Mouse (Mus musculus) embryonic facial prominence, embryonic 11.5 days (tissue): ENCODE results near the gene Atp2a1. TPM values are rescaled to one million over a fixed set of nuclear protein-coding genes. Genes with fewer than 3 reads are reported as not detected.

Source experiments
- ATAC-seq: fragments of 200-750 bp; cut with Nextera tagmentation; replicated peaks from 2 replicates; pipeline ENCODE4 v1.8.0; 2017; ENCODE audit warnings: low read depth; ENCODE audit not compliant: insufficient number of reproducible peaks, low FRiP score, low TSS enrichment
- DNase-seq: peaks from one replicate; pipeline ENCODE4 v3.0.0-alpha.2; 2015; ENCODE audit warnings: low spot score
- H3K27ac ChIP-seq: fragments of 300-500 bp; sonication (generic); replicated peaks from 2 replicates; pipeline ENCODE4 v1.5.1; 2014; ENCODE audit warnings: mild to moderate bottlenecking, low read depth, low read length, control low read depth
- H3K27me3 ChIP-seq: fragments of 300-500 bp; sonication (generic); 2 replicates; pipeline ENCODE4 v1.6.1; 2014; ENCODE audit warnings: mild to moderate bottlenecking, low read length, moderate library complexity, mixed read lengths; ENCODE audit not compliant: control insufficient read depth, insufficient read depth
- H3K36me3 ChIP-seq: fragments of 300-500 bp; sonication (generic); replicated peaks from 2 replicates; pipeline ENCODE4 v1.6.1; 2014; ENCODE audit warnings: low read depth, mild to moderate bottlenecking, low read length, moderate library complexity, mixed read lengths; ENCODE audit not compliant: control insufficient read depth, insufficient read depth
- H3K4me1 ChIP-seq: fragments of 300-500 bp; sonication (generic); 2 replicates; pipeline ENCODE4 v1.6.1; 2014; ENCODE audit warnings: low read length, mixed read lengths; ENCODE audit not compliant: control insufficient read depth, insufficient read depth
- H3K4me2 ChIP-seq: fragments of 300-500 bp; sonication (generic); 2 replicates; pipeline ENCODE4 v1.6.1; 2014; ENCODE audit warnings: low read depth, mild to moderate bottlenecking, control low read depth, low read length, moderate library complexity
- H3K4me3 ChIP-seq: fragments of 300-500 bp; sonication (generic); 2 replicates; pipeline ENCODE4 v1.5.1; 2014; ENCODE audit warnings: low read depth, low read length, control low read depth
- H3K9ac ChIP-seq: fragments of 300-500 bp; sonication (generic); replicated peaks from 2 replicates; pipeline ENCODE4 v1.6.1; 2014; ENCODE audit warnings: mild to moderate bottlenecking, control low read depth, low read length
- H3K9me3 ChIP-seq: fragments of 300-500 bp; sonication (generic); replicated peaks from 2 replicates; pipeline ENCODE4 v1.6.1; 2016; ENCODE audit warnings: mild to moderate bottlenecking, low read length, inconsistent platforms, mixed read lengths; ENCODE audit not compliant: control insufficient read depth
- WGBS: fragments of 180-500 bp; shearing (Covaris S2); extraction: QIAGEN DNeasy Blood & Tissue Kit; methylation state at CpG from one replicate; pipeline ENCODE4 v1.1.7; 2014; 5-methylcytosine and 5-hydroxymethylcytosine counted together
- polyA plus RNA-seq: library from polyadenylated mRNA; unstranded; fragments of >200 nt; fragmentation: Nextera tagmentation; extraction: Ambion mirVana; gene quantifications from 2 replicates; pipeline ENCODE4 v1.2.1, GENCODE M21; 2014

The Atp2a1 gene
- polyA plus RNA-seq, 1 experiment from 2014 or later, result 6.6 TPM

- no peak overlapping the region for H3K4me2 ChIP-seq
- no peak overlapping the region for H3K27ac ChIP-seq
- ATAC-seq (no peak), DNase-seq (no peak)
- no peaks in the 10 kb centered on the region for H3K27me3 ChIP-seq
- WGBS, result 75% methylated on average over 2 of the region's 2 CpGs
- H3K4me1 ChIP-seq, result no peaks in the 10 kb centered on the region
- H3K36me3 ChIP-seq, result no peaks in the 10 kb centered on the region
- H3K9me3 ChIP-seq, result no peaks in the 10 kb centered on the region
- H3K9ac ChIP-seq, result no peak overlapping the region
- H3K4me3 ChIP-seq, result no peak overlapping the region
Measured at GRCm38 (mm10) chr7:126455242-126455641, 7.7 kb downstream of the Atp2a1 start.

GRCm38 (mm10) chr7:126453861-126454260, 9.0 kb downstream of the Atp2a1 start:
- H3K4me2 ChIP-seq, result no peak overlapping the region
- no peak for DNase-seq
- WGBS, result 78% methylated on average over 7 of the region's 7 CpGs
- no peak overlapping the region for H3K9ac ChIP-seq
- no peak overlapping the region for H3K4me3 ChIP-seq
- H3K27ac ChIP-seq, result no peak overlapping the region
- no peaks in the 10 kb centered on the region for H3K9me3 ChIP-seq
- H3K27me3 ChIP-seq, result no peaks in the 10 kb centered on the region
- H3K36me3 ChIP-seq, result no peaks in the 10 kb centered on the region
- no peak for ATAC-seq
- no peaks in the 10 kb centered on the region for H3K4me1 ChIP-seq

GRCm38 (mm10) chr7:126452244-126452643, 10.7 kb downstream of the Atp2a1 start:
- Histone ChIP-seq H3K4me1 (no peaks in the 10 kb centered on the region), H3K9me3 (no peaks in the 10 kb centered on the region), H3K4me2 (no peak overlapping the region), H3K27ac (no peak overlapping the region), H3K36me3 (no peaks in the 10 kb centered on the region), H3K4me3 (no peak overlapping the region), H3K9ac (no peak overlapping the region), H3K27me3 (no peaks in the 10 kb centered on the region)
- 88% methylated on average over 3 of the region's 3 CpGs for WGBS
- no peak for ATAC-seq
- no peak for DNase-seq

- WGBS, result 92% methylated on average over 6 of the region's 6 CpGs
- no peaks in the 10 kb centered on the region for H3K4me1 ChIP-seq
- no peak overlapping the region for H3K4me3 ChIP-seq
- no peak overlapping the region for H3K27ac ChIP-seq
- DNase-seq (no peak), ATAC-seq (no peak)
- H3K9me3 ChIP-seq, result no peaks in the 10 kb centered on the region
- no peak overlapping the region for H3K4me2 ChIP-seq
- H3K9ac ChIP-seq, result no peak overlapping the region
- peaks cover under 1% of the 10 kb centered on the region; the same call in 1 of the 2 replicates for H3K36me3 ChIP-seq
- H3K27me3 ChIP-seq, result no peaks in the 10 kb centered on the region
Measured at GRCm38 (mm10) chr7:126450641-126451040, 12.3 kb downstream of the Atp2a1 start.

- peaks cover 2% of the 10 kb centered on the region; the same call in 1 of the 2 replicates for H3K36me3 ChIP-seq
- H3K9ac ChIP-seq, result no peak overlapping the region
- no peak overlapping the region for H3K4me2 ChIP-seq
- no peak overlapping the region for H3K27ac ChIP-seq
- 94% methylated on average over 18 of the region's 18 CpGs for WGBS
- no peak overlapping the region for H3K4me3 ChIP-seq
- H3K9me3 ChIP-seq, result no peaks in the 10 kb centered on the region
- DNase-seq (no peak), ATAC-seq (no peak)
- no peaks in the 10 kb centered on the region for H3K27me3 ChIP-seq
- H3K4me1 ChIP-seq, result no peaks in the 10 kb centered on the region
Measured at GRCm38 (mm10) chr7:126449991-126450390, 12.9 kb downstream of the Atp2a1 start.

- no peak for ATAC-seq
- no peak for DNase-seq
- 93% methylated on average over 19 of the region's 19 CpGs for WGBS
- Histone ChIP-seq H3K4me3 (no peak overlapping the region), H3K9ac (no peak overlapping the region), H3K27ac (no peak overlapping the region), H3K27me3 (no peaks in the 10 kb centered on the region), H3K9me3 (no peaks in the 10 kb centered on the region), H3K4me1 (no peaks in the 10 kb centered on the region), H3K36me3 (peaks cover 2% of the 10 kb centered on the region; the same call in 1 of the 2 replicates), H3K4me2 (no peak overlapping the region)
Measured at GRCm38 (mm10) chr7:126448481-126448880, 14.4 kb downstream of the Atp2a1 start.

GRCm38 (mm10) chr7:126446217-126446616, 16.7 kb downstream of the Atp2a1 start:
- no peak overlapping the region for H3K27ac ChIP-seq
- WGBS, result 91% methylated on average over 21 of the region's 21 CpGs
- H3K9me3 ChIP-seq, result no peaks in the 10 kb centered on the region
- no peak overlapping the region for H3K9ac ChIP-seq
- DNase-seq (no peak), ATAC-seq (no peak)
- H3K36me3 ChIP-seq, result peaks cover 2% of the 10 kb centered on the region; the same call in 1 of the 2 replicates
- no peaks in the 10 kb centered on the region for H3K27me3 ChIP-seq
- H3K4me1 ChIP-seq, result no peaks in the 10 kb centered on the region
- no peak overlapping the region for H3K4me2 ChIP-seq
- no peak overlapping the region for H3K4me3 ChIP-seq

- no peak overlapping the region for H3K4me2 ChIP-seq
- H3K9ac ChIP-seq, result no peak overlapping the region
- no peak overlapping the region for H3K4me3 ChIP-seq
- 94% methylated on average over 15 of the region's 15 CpGs for WGBS
- ATAC-seq (no peak), DNase-seq (no peak)
- no peaks in the 10 kb centered on the region for H3K27me3 ChIP-seq
- H3K27ac ChIP-seq, result no peak overlapping the region
- H3K4me1 ChIP-seq, result no peaks in the 10 kb centered on the region
- peaks cover 2% of the 10 kb centered on the region; the same call in 1 of the 2 replicates for H3K36me3 ChIP-seq
- no peaks in the 10 kb centered on the region for H3K9me3 ChIP-seq
Measured at GRCm38 (mm10) chr7:126445104-126445815, 17.6 kb downstream of the Atp2a1 start.
